Mouse (Mus musculus) v-Abl transformed pro-B cells (cell line): ENCODE measurements around the gene Slc35c1.

Source experiments
- in situ Hi-C, 2 experiments: fragments of 400-800 bp; cut with MboI; formaldehyde crosslinking; loops; one replicate each; pipeline ENCODE4 v1.15.1; 2025; ENCODE audit not compliant: unreplicated experiment in 2 of 2

Gene Slc35c1

GRCm38 (mm10) chr2:92421723-92422387, 38.5 kb downstream of the Slc35c1 start:
- in situ Hi-C loops = no loop called here

GRCm38 (mm10) chr2:92411705-92412104, 48.6 kb downstream of the Slc35c1 start:
- in situ Hi-C loops = no loop called here

GRCm38 (mm10) chr2:92408309-92409045, 51.9 kb downstream of the Slc35c1 start:
- in situ Hi-C loops = no loop called here

GRCm38 (mm10) chr2:92405687-92406086, 54.7 kb downstream of the Slc35c1 start:
- in situ Hi-C loops = no loop called here

- in situ Hi-C loops = no loop called here
Observed at GRCm38 (mm10) chr2:92404737-92405136, 55.6 kb downstream of the Slc35c1 start.

GRCm38 (mm10) chr2:92403776-92404319, 56.5 kb downstream of the Slc35c1 start:
- in situ Hi-C loops = no loop called here
